Comparison of ENCODE assay signal across 31 mouse cellular contexts in genomic region chr5:36535438-36536176, GRCm38 (mm10). TPM values are rescaled to one million over a fixed set of nuclear protein-coding genes. Genes with fewer than 3 reads are reported as not detected.
DNase-seq lines count a peak whose midpoint lies in the region; ATAC-seq and TF ChIP-seq lines count a peak whose summit lies in the region.
"Had no signal": no experiment of that assay in that cellular context is flagged by ENCODE, and none has a peak within 500 bp of the region (broad histone marks: within the 10 kb centered on the region; RNA-seq: fewer than 3 reads in every experiment).

No protein-coding gene starts in this region.

- TF ChIP-seq POLR2A in spleen, adult 2 months (IDR thresholded peaks at IDR 0.05; ENCODE audit: low read depth, low read length), result no peak
- TF ChIP-seq POLR2A in bone marrow, adult 2 months (IDR thresholded peaks at IDR 0.05; ENCODE audit: borderline replicate concordance, control insufficient read depth, low read depth, low read length), result no peak

- no peak overlapping the region for H3K4me3 ChIP-seq in kidney, embryonic 14.5 days (ENCODE audit: low read length)
- H3K4me3 ChIP-seq in spleen, adult 2 months (ENCODE audit: extremely low read depth, insufficient read depth, insufficient read length), result no peak overlapping the region
- no peak overlapping the region for H3K4me3 ChIP-seq in bone marrow, adult 2 months (replicated peaks; ENCODE audit: control insufficient read depth, low read depth, low read length)
- H3K4me3 ChIP-seq: embryonic facial prominence, embryonic 10.5 days; embryonic facial prominence, embryonic 15.5 days; forebrain, embryonic 12.5 days; hindbrain, embryonic 12.5 days; intestine, embryonic 15.5 days; layer of hippocampus, adult 2 months; left cerebral cortex, adult 2 months; limb, embryonic 13.5 days; midbrain, embryonic 13.5 days; neural tube, embryonic 13.5 days had no signal

- no peak for DNase-seq in kidney, postnatal 25 days
- peak in 1 of 2 experiments; percentile 44 for DNase-seq in spleen, adult 2 months (ENCODE audit: low read depth in 1 of 2, low spot score in 2 of 2)
- DNase-seq in spleen, postnatal 4 days (ENCODE audit: low spot score in 2 of 2), result no peak
- DNase-seq in adrenal gland, adult 2 months, result no peak
- no peak for DNase-seq in embryo, embryonic 10 days (ENCODE audit: low spot score)
- DNase-seq: adrenal gland, postnatal 10 days; cerebellum, adult 2 months; cerebellum, postnatal 14 days; forebrain, postnatal 0 days; gastrocnemius, postnatal 36 days; heart, adult 18-20 months; heart, postnatal 36 days; kidney, postnatal 14 days; lung, postnatal 36 days; thymus, adult 2 months; thymus, postnatal 36 days had no signal

- no peak overlapping the region for H3K9ac ChIP-seq in kidney, embryonic 14.5 days (ENCODE audit: low read depth, low read length)
- H3K9ac ChIP-seq: embryonic facial prominence, embryonic 15.5 days; forebrain, embryonic 12.5 days; forebrain, postnatal 0 days; hindbrain, embryonic 12.5 days; intestine, embryonic 15.5 days; limb, embryonic 13.5 days; midbrain, embryonic 13.5 days; neural tube, embryonic 13.5 days had no signal

- 51% methylated on average over 6 of the region's 6 CpGs for WGBS in kidney, embryonic 14.5 days
- WGBS in spleen, adult 2 months, result 35% methylated on average over 6 of the region's 6 CpGs
- WGBS in bone marrow, adult 2 months, result 50% methylated on average over 6 of the region's 6 CpGs

- H3K4me2 ChIP-seq in kidney, embryonic 14.5 days (replicated peaks; ENCODE audit: low read depth, low read length), result no peak overlapping the region
- H3K4me2 ChIP-seq: embryonic facial prominence, embryonic 15.5 days; forebrain, embryonic 12.5 days; heart, embryonic 11.5 days; hindbrain, embryonic 12.5 days; intestine, embryonic 15.5 days; limb, embryonic 13.5 days; liver, embryonic 11.5 days; midbrain, embryonic 13.5 days; neural tube, embryonic 13.5 days had no signal

- TF ChIP-seq CTCF in spleen, adult 2 months (IDR thresholded peaks at IDR 0.05; ENCODE audit: extremely low read depth, insufficient read depth, insufficient read length, insufficient replicate concordance), result no peak
- TF ChIP-seq CTCF in bone marrow, adult 2 months (IDR thresholded peaks at IDR 0.05; ENCODE audit: control insufficient read depth, insufficient read depth, low read length), result no peak

- ATAC-seq in kidney, embryonic 14.5 days (ENCODE audit: low FRiP score, low TSS enrichment), result peak; percentile 76
- ATAC-seq: forebrain, postnatal 0 days; hindbrain, postnatal 0 days; intestine, embryonic 15.5 days; midbrain, embryonic 13.5 days had no signal

- H3K4me1 ChIP-seq in kidney, embryonic 14.5 days (ENCODE audit: control insufficient read depth, insufficient read depth, low read length), result peaks cover 13% of the 10 kb centered on the region
- H3K4me1 ChIP-seq in spleen, adult 2 months (ENCODE audit: control insufficient read depth, insufficient read depth, insufficient read length), result peaks cover 22% of the 10 kb centered on the region
- H3K4me1 ChIP-seq in bone marrow, adult 2 months (ENCODE audit: control insufficient read depth, insufficient read depth, low read length), result peaks cover 14% of the 10 kb centered on the region
- H3K4me1 ChIP-seq: embryonic facial prominence, embryonic 15.5 days; forebrain, embryonic 12.5 days; limb, embryonic 13.5 days had no signal

- no peak overlapping the region for H3K27ac ChIP-seq in kidney, embryonic 14.5 days (ENCODE audit: low read depth, low read length)
- peak overlapping the region; percentile 87 for H3K27ac ChIP-seq in spleen, adult 2 months (ENCODE audit: insufficient read depth, low read length)
- peak overlapping the region; percentile 54; the same call in 1 of the 2 replicates for H3K27ac ChIP-seq in bone marrow, adult 2 months (ENCODE audit: control insufficient read depth, insufficient read depth, low read depth, low read length, poor library complexity)
- H3K27ac ChIP-seq: embryonic facial prominence, embryonic 10.5 days; embryonic facial prominence, embryonic 15.5 days; forebrain, embryonic 12.5 days; hindbrain, embryonic 12.5 days; hindbrain, postnatal 0 days; intestine, embryonic 15.5 days; layer of hippocampus, adult 2 months; left cerebral cortex, adult 2 months; limb, embryonic 13.5 days; midbrain, embryonic 13.5 days; neural tube, embryonic 13.5 days had no signal

- peaks cover 4% of the 10 kb centered on the region; the same call in 1 of the 2 replicates for H3K36me3 ChIP-seq in kidney, embryonic 14.5 days (ENCODE audit: control insufficient read depth, insufficient read depth, low read length)
- 0 out of 2 replicates have a peak, but pooled peaks cover 2% of the 10 kb centered on the region for H3K36me3 ChIP-seq in spleen, adult 2 months (ENCODE audit: control insufficient read depth, insufficient read depth, low read length)
- H3K36me3 ChIP-seq: embryonic facial prominence, embryonic 10.5 days; embryonic facial prominence, embryonic 15.5 days; forebrain, embryonic 12.5 days; hindbrain, embryonic 12.5 days; intestine, embryonic 15.5 days; limb, embryonic 13.5 days; midbrain, embryonic 13.5 days; neural tube, embryonic 13.5 days had no signal

- H3K9me3 ChIP-seq in kidney, embryonic 14.5 days (ENCODE audit: control insufficient read depth, low read length), result no peaks in the 10 kb centered on the region
- H3K9me3 ChIP-seq: embryonic facial prominence, embryonic 10.5 days; embryonic facial prominence, embryonic 15.5 days; forebrain, embryonic 12.5 days; hindbrain, embryonic 12.5 days; intestine, embryonic 15.5 days; limb, embryonic 13.5 days; midbrain, embryonic 13.5 days; neural tube, embryonic 13.5 days had no signal

- no peaks in the 10 kb centered on the region for H3K27me3 ChIP-seq in kidney, embryonic 14.5 days (ENCODE audit: control insufficient read depth, insufficient read depth, low read length)
- H3K27me3 ChIP-seq in spleen, adult 2 months (ENCODE audit: control insufficient read depth, insufficient read depth, low read length), result no peaks in the 10 kb centered on the region
- H3K27me3 ChIP-seq: embryonic facial prominence, embryonic 15.5 days; forebrain, embryonic 12.5 days; hindbrain, embryonic 12.5 days; intestine, embryonic 15.5 days; limb, embryonic 13.5 days; midbrain, embryonic 13.5 days; neural tube, embryonic 13.5 days had no signal

RNA-seq across cellular contexts. Expression of gene Ccdc96, which starts 51.2 kb away (rescaled TPM):
- polyA plus RNA-seq in kidney, embryonic 14.5 days (2014; fragmentation: Nextera tagmentation; extraction: Ambion mirVana), result 0.17 and 0.58 TPM in 2 replicates
- polyA plus RNA-seq in spleen, adult 2 months (2012; rRNA removed), result 0.04 TPM in 1 of 2 replicates, not detected in the other
- polyA plus RNA-seq in bone marrow, adult 2 months (2011; ENCODE audit: insufficient read depth, insufficient read length, low replicate concordance, missing spikeins), result 0.42 TPM in 1 of 2 replicates, not detected in the other
- total RNA-seq in adrenal gland, adult 2 months (2021), result under 1 TPM; 0.35 to 0.52 TPM
- 0.10 TPM in 1 of 2 replicates, not detected in the other for polyA plus RNA-seq in adrenal gland, adult 2 months (2012; rRNA removed)

RNA-seq across cellular contexts. Expression of gene Tada2b, which starts 51.5 kb away (rescaled TPM):
- polyA plus RNA-seq in kidney, embryonic 14.5 days (2014; fragmentation: Nextera tagmentation; extraction: Ambion mirVana), result 3.4 and 3.8 TPM in 2 replicates
- 10.3 and 12.9 TPM in 2 replicates for polyA plus RNA-seq in spleen, adult 2 months (2012; rRNA removed)
- polyA plus RNA-seq in bone marrow, adult 2 months (2011; ENCODE audit: insufficient read depth, insufficient read length, low replicate concordance, missing spikeins), result 6.4 and 7.9 TPM in 2 replicates
- total RNA-seq in adrenal gland, adult 2 months (2021), result 10 to 100 TPM; 31.9 to 39.4 TPM
- polyA plus RNA-seq in adrenal gland, adult 2 months (2012; rRNA removed), result 24.0 and 25.9 TPM in 2 replicates

RNA-seq across cellular contexts. Expression of gene Tbc1d14, which starts 57.5 kb away (rescaled TPM):
- polyA plus RNA-seq in kidney, embryonic 14.5 days (2014; fragmentation: Nextera tagmentation; extraction: Ambion mirVana), result 27.7 and 49.9 TPM in 2 replicates
- 30.9 and 38.3 TPM in 2 replicates for polyA plus RNA-seq in spleen, adult 2 months (2012; rRNA removed)
- 7.5 and 34.7 TPM in 2 replicates for polyA plus RNA-seq in bone marrow, adult 2 months (2011; ENCODE audit: insufficient read depth, insufficient read length, low replicate concordance, missing spikeins)
- total RNA-seq in adrenal gland, adult 2 months (2021), result 10 to 100 TPM; 42.1 to 47.0 TPM
- polyA plus RNA-seq in adrenal gland, adult 2 months (2012; rRNA removed), result 16.3 and 18.8 TPM in 2 replicates
